Mouse (Mus musculus) kidney, postnatal 0 days (tissue): ENCODE results near the gene Megf11. TPM values are rescaled to one million over a fixed set of nuclear protein-coding genes. Genes with fewer than 3 reads are reported as not detected.
A peak's percentile ranks its signal among the peaks of the same experiment; 100 is the strongest.

ENCODE experiments used
- ATAC-seq: fragments of 200-750 bp; cut with Nextera tagmentation; replicated peaks from 2 replicates; pipeline ENCODE4 v1.8.0; 2017; ENCODE audit warnings: low read depth, moderate number of reproducible peaks, moderate TSS enrichment, moderate library complexity; ENCODE audit not compliant: low FRiP score
- DNase-seq: peaks from one replicate; pipeline ENCODE4 v3.0.0-alpha.2; 2016; ENCODE audit warnings: low spot score
- H3K27ac ChIP-seq: fragments of 300-500 bp; sonication (generic); 2 replicates; pipeline ENCODE4 v1.5.1; 2014; ENCODE audit warnings: mild to moderate bottlenecking
- H3K27me3 ChIP-seq: fragments of 300-500 bp; sonication (generic); 2 replicates; pipeline ENCODE4 v1.6.1; 2014; ENCODE audit warnings: low read length, mixed read lengths; ENCODE audit not compliant: insufficient read depth
- H3K36me3 ChIP-seq: fragments of 300-500 bp; sonication (generic); 2 replicates; pipeline ENCODE4 v1.6.1; 2014; ENCODE audit warnings: low read length, mixed read lengths; ENCODE audit not compliant: insufficient read depth
- H3K4me1 ChIP-seq: fragments of 300-500 bp; sonication (generic); replicated peaks from 2 replicates; pipeline ENCODE4 v1.6.1; 2014; ENCODE audit warnings: antibody characterized with exemption, low read length, mixed read lengths; ENCODE audit not compliant: insufficient read depth
- H3K4me2 ChIP-seq: fragments of 300-500 bp; sonication (generic); 2 replicates; pipeline ENCODE4 v1.6.1; 2014; ENCODE audit warnings: mild to moderate bottlenecking, low read length, moderate library complexity, mixed read lengths
- H3K4me3 ChIP-seq: fragments of 300-500 bp; sonication (generic); replicated peaks from 2 replicates; pipeline ENCODE4 v1.5.1; 2014; ENCODE audit warnings: low read depth, low read length
- H3K9ac ChIP-seq: fragments of 300-500 bp; sonication (generic); 2 replicates; pipeline ENCODE4 v1.6.1; 2014; ENCODE audit warnings: low read depth, low read length
- H3K9me3 ChIP-seq: fragments of 300-500 bp; sonication (generic); replicated peaks from 2 replicates; pipeline ENCODE4 v1.6.1; 2016; ENCODE audit warnings: low read length, inconsistent platforms, mixed read lengths
- CTCF ChIP-seq: IDR thresholded peaks from 2 replicates; pipeline ENCODE4 v1.5.1; 2016; ENCODE audit warnings: antibody characterized with exemption, low read depth, mild to moderate bottlenecking, moderate library complexity
- WGBS: fragments of 180-500 bp; shearing (Covaris S2); extraction: QIAGEN DNeasy Blood & Tissue Kit; methylation state at CpG from one replicate; pipeline ENCODE4 v1.1.7; 2014; 5-methylcytosine and 5-hydroxymethylcytosine counted together
- polyA plus RNA-seq: library from polyadenylated mRNA; unstranded; fragments of >200 nt; fragmentation: Nextera tagmentation; extraction: Ambion mirVana; gene quantifications from 2 replicates; pipeline ENCODE4 v1.2.1, GENCODE M21; 2015

Megf11 gene
- polyA plus RNA-seq, 1 experiment from 2014 or later: 2.6 TPM

- Histone ChIP-seq H3K9ac (no peak overlapping the region), H3K36me3 (peaks cover 20% of the 10 kb centered on the region), H3K27me3 (no peaks in the 10 kb centered on the region), H3K4me2 (no peak overlapping the region), H3K27ac (no peak overlapping the region), H3K4me1 (peaks cover 6% of the 10 kb centered on the region; the same call in 1 of the 2 replicates), H3K4me3 (no peak overlapping the region), H3K9me3 (no peaks in the 10 kb centered on the region)
- ATAC-seq (no peak), DNase-seq (no peak)
- WGBS: 71% methylated on average over 4 of the region's 4 CpGs
- no peak for TF ChIP-seq CTCF
These were observed 311.0 kb downstream of the Megf11 start for GRCm38 (mm10) chr9:64696404-64696803.

GRCm38 (mm10) chr9:64697006-64697405 lies 311.6 kb downstream of the Megf11 start:
- H3K4me1 ChIP-seq: peaks cover 8% of the 10 kb centered on the region; the same call in 1 of the 2 replicates
- TF ChIP-seq CTCF: no peak
- no peak overlapping the region for H3K4me3 ChIP-seq
- H3K9ac ChIP-seq: no peak overlapping the region
- peaks cover 21% of the 10 kb centered on the region for H3K36me3 ChIP-seq
- H3K27me3 ChIP-seq: no peaks in the 10 kb centered on the region
- ATAC-seq (no peak), DNase-seq (no peak)
- no peak overlapping the region for H3K4me2 ChIP-seq
- no peaks in the 10 kb centered on the region for H3K9me3 ChIP-seq
- WGBS: 91% methylated on average over 1 of the region's 1 CpGs
- no peak overlapping the region for H3K27ac ChIP-seq

- Histone ChIP-seq H3K4me2 (no peak overlapping the region), H3K9ac (no peak overlapping the region), H3K9me3 (no peaks in the 10 kb centered on the region), H3K4me3 (no peak overlapping the region), H3K27ac (no peak overlapping the region), H3K36me3 (peaks cover 21% of the 10 kb centered on the region), H3K4me1 (peaks cover 8% of the 10 kb centered on the region; the same call in 1 of the 2 replicates), H3K27me3 (no peaks in the 10 kb centered on the region)
- no peak for DNase-seq
- 78% methylated on average over 5 of the region's 5 CpGs for whole genome bisulfite sequencing
- TF ChIP-seq CTCF: no peak
- ATAC-seq: no peak
These were observed 312.3 kb downstream of the Megf11 start for GRCm38 (mm10) chr9:64697677-64698076.

GRCm38 (mm10) chr9:64698586-64698985 lies 313.2 kb downstream of the Megf11 start:
- Histone ChIP-seq H3K27me3 (no peaks in the 10 kb centered on the region), H3K9ac (no peak overlapping the region), H3K4me1 (peaks cover 8% of the 10 kb centered on the region; the same call in 1 of the 2 replicates), H3K27ac (no peak overlapping the region), H3K4me3 (no peak overlapping the region), H3K36me3 (peaks cover 21% of the 10 kb centered on the region), H3K4me2 (no peak overlapping the region), H3K9me3 (no peaks in the 10 kb centered on the region)
- WGBS: 100% methylated on average over 1 of the region's 1 CpGs
- no peak for DNase-seq
- no peak for ATAC-seq
- no peak for TF ChIP-seq CTCF

- ATAC-seq: peak; percentile 56
- 63% methylated on average over 4 of the region's 4 CpGs for WGBS
- peak overlapping the region; percentile 42 for H3K27ac ChIP-seq
These were observed 315.3 kb downstream of the Megf11 start for GRCm38 (mm10) chr9:64700451-64701311.

GRCm38 (mm10) chr9:64701651-64702050 lies 316.2 kb downstream of the Megf11 start:
- Histone ChIP-seq H3K27ac (peak overlapping the region; percentile 15), H3K9ac (no peak overlapping the region), H3K4me2 (no peak overlapping the region), H3K36me3 (0 out of 2 replicates have a peak, but pooled peaks cover 2% of the 10 kb centered on the region), H3K4me3 (no peak overlapping the region), H3K9me3 (no peaks in the 10 kb centered on the region), H3K27me3 (no peaks in the 10 kb centered on the region), H3K4me1 (peaks cover 8% of the 10 kb centered on the region; the same call in 1 of the 2 replicates)
- no peak for TF ChIP-seq CTCF
- ATAC-seq (no peak), DNase-seq (no peak)
- WGBS: 81% methylated on average over 1 of the region's 1 CpGs

More at GRCm38 (mm10) chr9:64700451-64701311, 315.3 kb downstream of the Megf11 start:
- H3K9ac ChIP-seq: no peak overlapping the region
- H3K9me3 ChIP-seq: no peaks in the 10 kb centered on the region
- no peak for TF ChIP-seq CTCF
- no peak overlapping the region for H3K4me2 ChIP-seq
- no peaks in the 10 kb centered on the region for H3K27me3 ChIP-seq
- H3K36me3 ChIP-seq: 0 out of 2 replicates have a peak, but pooled peaks cover 4% of the 10 kb centered on the region
- DNase-seq: peak; percentile 51
- no peak overlapping the region for H3K4me3 ChIP-seq
- H3K4me1 ChIP-seq: peaks cover 8% of the 10 kb centered on the region; the same call in 1 of the 2 replicates
